Mouse (Mus musculus): ENCODE measurements at regions not wholly inside any gene's neighbourhood (a gene's known extent, or its start where the extent isn't known, plus 50 kb on each side); places are given as distances from the start of the nearest gene placed in this dataset.

GRCm38 (mm10) chr11:20400302-20401234, 68.1 kb upstream of the Slc1a4 start:
- H3K4me1 ChIP-seq (ENCODE audit: insufficient read depth, low read length), result no peaks in the 10 kb centered on the region
- peak; percentile 92 for TF ChIP-seq CTCF (IDR thresholded peaks at IDR 0.05; ENCODE audit: low read depth)
- no peaks in the 10 kb centered on the region for H3K27me3 ChIP-seq (ENCODE audit: insufficient read depth, low read length)
- ATAC-seq (peak; percentile 91), DNase-seq (ENCODE audit: low spot score) (peak; percentile 93)
- no peaks in the 10 kb centered on the region for H3K9me3 ChIP-seq (ENCODE audit: low read length)
- H3K27ac ChIP-seq, result peak overlapping the region; percentile 61; the same call in 1 of the 2 replicates
- peak overlapping the region; percentile 52 for H3K4me2 ChIP-seq (ENCODE audit: low read depth, low read length)
- peak overlapping the region; percentile 18 for H3K4me3 ChIP-seq (ENCODE audit: low read length)
- WGBS, result 4% methylated on average over 32 of the region's 32 CpGs
- no peak overlapping the region for H3K9ac ChIP-seq (replicated peaks; ENCODE audit: low read length)
- H3K36me3 ChIP-seq (ENCODE audit: insufficient read depth, low read length), result no peaks in the 10 kb centered on the region

DNA sequence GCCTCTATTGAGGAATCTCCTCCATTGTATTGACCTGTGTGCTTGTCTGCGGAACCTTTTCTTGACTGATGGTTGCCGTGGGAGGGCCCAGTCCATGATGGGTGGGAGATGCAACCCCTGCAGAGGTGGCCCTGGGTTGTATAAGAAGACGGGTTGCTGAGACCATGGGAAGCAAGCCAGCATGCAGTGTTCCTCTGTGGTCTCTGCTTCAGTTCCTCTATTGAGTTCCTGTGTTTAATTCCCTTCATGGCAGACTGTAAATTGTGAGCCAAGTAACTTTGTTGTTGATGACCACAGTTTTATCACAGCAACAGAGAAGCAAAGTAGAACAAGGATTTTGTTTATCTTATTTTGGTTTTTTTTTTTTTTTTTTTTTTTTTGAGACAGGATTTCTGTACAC, 70.9 kb upstream of the Slc1a4 start:
- Histone ChIP-seq H3K4me2 (ENCODE audit: low read depth, low read length) (no peak overlapping the region), H3K36me3 (ENCODE audit: insufficient read depth, low read length) (no peaks in the 10 kb centered on the region), H3K4me3 (ENCODE audit: low read length) (no peak overlapping the region), H3K27ac (no peak overlapping the region), H3K27me3 (ENCODE audit: insufficient read depth, low read length) (no peaks in the 10 kb centered on the region), H3K9ac (replicated peaks; ENCODE audit: low read length) (no peak overlapping the region), H3K4me1 (ENCODE audit: insufficient read depth, low read length) (no peaks in the 10 kb centered on the region), H3K9me3 (ENCODE audit: low read length) (no peaks in the 10 kb centered on the region)
- no peak for TF ChIP-seq CTCF (IDR thresholded peaks at IDR 0.05; ENCODE audit: low read depth)
- ATAC-seq, result no peak
- DNase-seq (ENCODE audit: low spot score), result no peak
- WGBS, result 63% methylated on average over 3 of the region's 3 CpGs

- no peak for DNase-seq (ENCODE audit: low spot score)
- H3K27ac ChIP-seq, result no peak overlapping the region
- ATAC-seq, result no peak
- H3K9me3 ChIP-seq (ENCODE audit: low read length), result no peaks in the 10 kb centered on the region
- no peak for TF ChIP-seq CTCF (IDR thresholded peaks at IDR 0.05; ENCODE audit: low read depth)
- no peaks in the 10 kb centered on the region for H3K36me3 ChIP-seq (ENCODE audit: insufficient read depth, low read length)
- H3K9ac ChIP-seq (replicated peaks; ENCODE audit: low read length), result no peak overlapping the region
- no peak overlapping the region for H3K4me2 ChIP-seq (ENCODE audit: low read depth, low read length)
- H3K27me3 ChIP-seq (ENCODE audit: insufficient read depth, low read length), result no peaks in the 10 kb centered on the region
- H3K4me1 ChIP-seq (ENCODE audit: insufficient read depth, low read length), result no peaks in the 10 kb centered on the region
- 91% methylated on average over 5 of the region's 5 CpGs for WGBS
- H3K4me3 ChIP-seq (ENCODE audit: low read length), result no peak overlapping the region
Observed at GRCm38 (mm10) chr11:20404476-20404875, 72.0 kb upstream of the Slc1a4 start.

DNA sequence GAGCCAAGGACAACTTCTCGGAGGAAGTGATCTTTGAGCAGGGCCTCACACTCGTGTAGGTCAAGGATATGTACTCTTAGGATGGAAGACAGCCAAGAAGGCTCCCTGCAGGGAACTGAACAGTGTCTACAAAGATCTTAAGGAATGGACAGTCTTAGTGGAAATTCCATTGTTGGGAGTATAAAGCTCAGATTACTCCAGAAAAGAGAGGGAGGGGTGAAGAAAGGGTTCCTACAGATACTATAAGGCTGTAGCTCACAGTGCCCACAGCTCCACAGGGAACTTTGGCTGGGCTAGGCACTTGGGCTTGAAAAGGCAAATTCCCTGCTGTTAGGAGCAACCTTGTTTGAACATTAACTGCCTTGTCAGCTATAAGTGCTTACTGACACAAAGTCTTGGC, 85.6 kb upstream of the Slc1a4 start:
- no peak for DNase-seq (ENCODE audit: low spot score)
- 65% methylated on average over 2 of the region's 2 CpGs for WGBS
- no peak overlapping the region for H3K27ac ChIP-seq
- no peak overlapping the region for H3K4me3 ChIP-seq (ENCODE audit: low read length)
- ATAC-seq, result no peak
- no peak overlapping the region for H3K9ac ChIP-seq (replicated peaks; ENCODE audit: low read length)
- no peak overlapping the region for H3K4me2 ChIP-seq (ENCODE audit: low read depth, low read length)
- no peaks in the 10 kb centered on the region for H3K36me3 ChIP-seq (ENCODE audit: insufficient read depth, low read length)
- H3K9me3 ChIP-seq (ENCODE audit: low read length), result peaks cover 10% of the 10 kb centered on the region; the same call in 1 of the 2 replicates
- H3K27me3 ChIP-seq (ENCODE audit: insufficient read depth, low read length), result no peaks in the 10 kb centered on the region
- H3K4me1 ChIP-seq (ENCODE audit: insufficient read depth, low read length), result no peaks in the 10 kb centered on the region
- TF ChIP-seq CTCF (IDR thresholded peaks at IDR 0.05; ENCODE audit: low read depth), result no peak

GRCm38 (mm10) chr11:20420876-20421275, 88.4 kb upstream of the Slc1a4 start:
- H3K4me2 ChIP-seq (ENCODE audit: low read depth, low read length), result no peak overlapping the region
- H3K9me3 ChIP-seq (ENCODE audit: low read length), result 0 out of 2 replicates have a peak, but pooled peaks cover 10% of the 10 kb centered on the region
- H3K9ac ChIP-seq (replicated peaks; ENCODE audit: low read length), result no peak overlapping the region
- H3K36me3 ChIP-seq (ENCODE audit: insufficient read depth, low read length), result no peaks in the 10 kb centered on the region
- WGBS, result 81% methylated on average over 4 of the region's 4 CpGs
- no peak overlapping the region for H3K27ac ChIP-seq
- DNase-seq (ENCODE audit: low spot score), result no peak
- TF ChIP-seq CTCF (IDR thresholded peaks at IDR 0.05; ENCODE audit: low read depth), result no peak
- no peaks in the 10 kb centered on the region for H3K27me3 ChIP-seq (ENCODE audit: insufficient read depth, low read length)
- no peaks in the 10 kb centered on the region for H3K4me1 ChIP-seq (ENCODE audit: insufficient read depth, low read length)
- no peak for ATAC-seq
- no peak overlapping the region for H3K4me3 ChIP-seq (ENCODE audit: low read length)

GRCm38 (mm10) chr11:20436057-20436456, 103.5 kb upstream of the Slc1a4 start:
- Histone ChIP-seq H3K27ac (no peak overlapping the region), H3K4me1 (ENCODE audit: insufficient read depth, low read length) (no peaks in the 10 kb centered on the region), H3K4me2 (ENCODE audit: low read depth, low read length) (no peak overlapping the region), H3K9ac (replicated peaks; ENCODE audit: low read length) (no peak overlapping the region), H3K9me3 (ENCODE audit: low read length) (no peaks in the 10 kb centered on the region), H3K27me3 (ENCODE audit: insufficient read depth, low read length) (no peaks in the 10 kb centered on the region), H3K4me3 (ENCODE audit: low read length) (no peak overlapping the region), H3K36me3 (ENCODE audit: insufficient read depth, low read length) (no peaks in the 10 kb centered on the region)
- DNase-seq (ENCODE audit: low spot score) (no peak), ATAC-seq (no peak)
- WGBS, result 69% methylated on average over 9 of the region's 9 CpGs
- TF ChIP-seq CTCF (IDR thresholded peaks at IDR 0.05; ENCODE audit: low read depth), result no peak

- Histone ChIP-seq H3K27me3 (ENCODE audit: insufficient read depth, low read length) (no peaks in the 10 kb centered on the region), H3K4me2 (ENCODE audit: low read depth, low read length) (no peak overlapping the region), H3K36me3 (ENCODE audit: insufficient read depth, low read length) (no peaks in the 10 kb centered on the region), H3K4me1 (ENCODE audit: insufficient read depth, low read length) (peaks cover 9% of the 10 kb centered on the region), H3K9me3 (ENCODE audit: low read length) (no peaks in the 10 kb centered on the region), H3K27ac (no peak overlapping the region), H3K9ac (replicated peaks; ENCODE audit: low read length) (no peak overlapping the region), H3K4me3 (ENCODE audit: low read length) (no peak overlapping the region)
- 18% methylated on average over 4 of the region's 4 CpGs for WGBS
- DNase-seq (ENCODE audit: low spot score) (no peak), ATAC-seq (no peak)
- no peak for TF ChIP-seq CTCF (IDR thresholded peaks at IDR 0.05; ENCODE audit: low read depth)
Observed at GRCm38 (mm10) chr11:20442476-20442875, 100.6 kb upstream of the Sertad2 start.
